Comparison of ENCODE assay signal across 17 mouse cellular contexts in genomic region chr2:125484910-125485309, GRCm38 (mm10). TPM values are rescaled to one million over a fixed set of nuclear protein-coding genes. Genes with fewer than 3 reads are reported as not detected.
DNase-seq lines count a peak whose midpoint lies in the region; ATAC-seq and TF ChIP-seq lines count a peak whose summit lies in the region.
"Had no signal": no experiment of that assay in that cellular context is flagged by ENCODE, and none has a peak within 500 bp of the region (broad histone marks: within the 10 kb centered on the region; RNA-seq: fewer than 3 reads in every experiment).

No protein-coding gene starts in this region.

- intact Hi-C loops in heart, postnatal 10 days (cut with DNase I), result no loop called here

- H3K27me3 ChIP-seq in lung, postnatal 0 days (replicated peaks; ENCODE audit: insufficient read depth, low read length), result no peaks in the 10 kb centered on the region
- H3K27me3 ChIP-seq: embryonic facial prominence, embryonic 12.5 days; hindbrain, embryonic 12.5 days; liver, embryonic 13.5 days; midbrain, embryonic 15.5 days had no signal

- TF ChIP-seq EP300 in lung, postnatal 0 days (IDR thresholded peaks at IDR 0.05), result no peak

- no peaks in the 10 kb centered on the region for H3K9me3 ChIP-seq in lung, postnatal 0 days (ENCODE audit: low read length)
- H3K9me3 ChIP-seq: embryonic facial prominence, embryonic 12.5 days; hindbrain, embryonic 12.5 days; limb, embryonic 10.5 days; liver, embryonic 13.5 days; midbrain, embryonic 15.5 days had no signal

- H3K36me3 ChIP-seq in lung, postnatal 0 days (ENCODE audit: insufficient read depth, low read length), result no peaks in the 10 kb centered on the region
- H3K36me3 ChIP-seq: hindbrain, embryonic 12.5 days; limb, embryonic 10.5 days; liver, embryonic 13.5 days; midbrain, embryonic 15.5 days had no signal

- peak overlapping the region; percentile 60; the same call in 1 of the 2 replicates for H3K27ac ChIP-seq in lung, postnatal 0 days (ENCODE audit: low read length)
- H3K27ac ChIP-seq: embryonic facial prominence, embryonic 12.5 days; hindbrain, embryonic 12.5 days; limb, embryonic 10.5 days; liver, embryonic 13.5 days; midbrain, embryonic 15.5 days had no signal

- no peak overlapping the region for H3K4me2 ChIP-seq in lung, postnatal 0 days (replicated peaks; ENCODE audit: low read depth, low read length)
- H3K4me2 ChIP-seq: embryonic facial prominence, embryonic 12.5 days; hindbrain, embryonic 12.5 days; liver, embryonic 13.5 days; midbrain, embryonic 15.5 days had no signal

- TF ChIP-seq CTCF in lung, postnatal 0 days (IDR thresholded peaks at IDR 0.05), result no peak

- H3K4me1 ChIP-seq in lung, postnatal 0 days (ENCODE audit: insufficient read depth, low read depth, low read length), result no peaks in the 10 kb centered on the region
- H3K4me1 ChIP-seq: hindbrain, embryonic 12.5 days; liver, embryonic 13.5 days; midbrain, embryonic 15.5 days had no signal

- ATAC-seq in lung, postnatal 0 days, result no peak
- ATAC-seq: activated CD4-positive, CD25-positive, alpha-beta regulatory T cell, adult 4 months; midbrain, embryonic 15.5 days had no signal

- no peak overlapping the region for H3K4me3 ChIP-seq in lung, postnatal 0 days (ENCODE audit: low read depth, low read length)
- H3K4me3 ChIP-seq: embryonic facial prominence, embryonic 12.5 days; hindbrain, embryonic 12.5 days; limb, embryonic 10.5 days; liver, embryonic 13.5 days; midbrain, embryonic 15.5 days had no signal

- WGBS in lung, postnatal 0 days, result 75% methylated on average over 9 of the region's 9 CpGs

- no peak overlapping the region for H3K9ac ChIP-seq in lung, postnatal 0 days (replicated peaks; ENCODE audit: low read depth)
- H3K9ac ChIP-seq: embryonic facial prominence, embryonic 12.5 days; hindbrain, embryonic 12.5 days; liver, embryonic 13.5 days; midbrain, embryonic 15.5 days had no signal

- DNase-seq in embryo, embryonic 10 days (ENCODE audit: low spot score), result peak; percentile 35
- DNase-seq in embryo, embryonic 9.5 days (ENCODE audit: extremely low spot score), result no peak
- DNase-seq in lung, postnatal 0 days (ENCODE audit: low spot score), result no peak
- DNase-seq in lung, postnatal 14 days, result no peak
- DNase-seq in heart, postnatal 10 days, result peak; percentile 50 to 53
- no peak for DNase-seq in cerebellum, postnatal 14 days
- DNase-seq in thymus, postnatal 0 days (ENCODE audit: low spot score), result no peak
- DNase-seq in ovary, postnatal 36 days (ENCODE audit: low spot score), result no peak
- DNase-seq: cerebellum, postnatal 10 days; gastrocnemius, postnatal 10 days; liver, embryonic 13.5 days; thymus, adult 18-20 months had no signal

RNA-seq across cellular contexts. Expression of gene Gm9913, which starts 20.0 kb away (rescaled TPM):
- polyA plus RNA-seq in lung, postnatal 0 days (2015; fragmentation: Nextera tagmentation; extraction: Ambion mirVana), result 0.33 and 0.68 TPM in 2 replicates
- under 1 TPM; 0.47 to 0.48 TPM for total RNA-seq in heart, postnatal 10 days (2021)
- 0.07 and 0.08 TPM in 2 replicates for polyA plus RNA-seq in thymus, postnatal 0 days (2015; fragmentation: Nextera tagmentation; extraction: Ambion mirVana)
- polyA plus RNA-seq: activated CD4-positive, CD25-positive, alpha-beta regulatory T cell, adult 4 months; liver, embryonic 13.5 days had no signal

RNA-seq across cellular contexts. Expression of gene Fbn1, which starts 22.9 kb away (rescaled TPM):
- polyA plus RNA-seq in lung, postnatal 0 days (2015; fragmentation: Nextera tagmentation; extraction: Ambion mirVana), result 23.6 and 25.7 TPM in 2 replicates
- 100 to 1,000 TPM; 243 to 249 TPM for total RNA-seq in heart, postnatal 10 days (2021)
- 4.7 TPM in 2 replicates for polyA plus RNA-seq in thymus, postnatal 0 days (2015; fragmentation: Nextera tagmentation; extraction: Ambion mirVana)
- polyA plus RNA-seq: activated CD4-positive, CD25-positive, alpha-beta regulatory T cell, adult 4 months had no signal

Comparison
In these comparisons a context has a peak if more than half of its experiments do, and no peak if none do; other contexts are left out.
1. DNase-seq: peak in embryo, embryonic 10 days (single experiment) and heart, postnatal 10 days (2 of 2); none in embryo, embryonic 9.5 days (single experiment), lung, postnatal 0 days (single experiment), lung, postnatal 14 days (single experiment), cerebellum, postnatal 14 days (0 of 2), thymus, postnatal 0 days (single experiment) and ovary, postnatal 36 days (single experiment).